Mouse (Mus musculus) hindbrain, embryonic 12.5 days (tissue): ENCODE data around the gene Sgf29. TPM values are rescaled to one million over a fixed set of nuclear protein-coding genes. Genes with fewer than 3 reads are reported as not detected.
"Not testable (repeated sequence)": the region's sequence is repeated elsewhere in the genome, so short reads cannot be mapped to it uniquely, and the experiment has no call there.

ENCODE experiments used
- ATAC-seq: fragments of 200-750 bp; cut with Nextera tagmentation; 2 replicates; pipeline ENCODE4 v1.8.0; 2017; ENCODE audit warnings: moderate TSS enrichment; ENCODE audit not compliant: low FRiP score
- H3K27ac ChIP-seq: fragments of 300-500 bp; sonication (generic); 2 replicates; pipeline ENCODE4 v1.5.1; 2016; ENCODE audit warnings: mild to moderate bottlenecking
- H3K27me3 ChIP-seq: fragments of 300-500 bp; sonication (generic); 2 replicates; pipeline ENCODE4 v1.6.1; 2016; ENCODE audit warnings: mild to moderate bottlenecking
- H3K36me3 ChIP-seq: fragments of 300-500 bp; sonication (generic); 2 replicates; pipeline ENCODE4 v1.6.1; 2016; ENCODE audit warnings: mild to moderate bottlenecking
- H3K4me1 ChIP-seq: fragments of 300-500 bp; sonication (generic); 2 replicates; pipeline ENCODE4 v1.6.1; 2016
- H3K4me2 ChIP-seq: fragments of 300-500 bp; sonication (generic); replicated peaks from 2 replicates; pipeline ENCODE4 v1.6.1; 2016; ENCODE audit warnings: mild to moderate bottlenecking
- H3K4me3 ChIP-seq: fragments of 300-500 bp; sonication (generic); 2 replicates; pipeline ENCODE4 v1.5.1; 2016; ENCODE audit warnings: mild to moderate bottlenecking
- H3K9ac ChIP-seq: fragments of 300-500 bp; sonication (generic); 2 replicates; pipeline ENCODE4 v1.6.1; 2016; ENCODE audit warnings: mild to moderate bottlenecking, moderate library complexity
- H3K9me3 ChIP-seq: fragments of 300-500 bp; sonication (generic); replicated peaks from 2 replicates; pipeline ENCODE4 v1.6.1; 2016; ENCODE audit warnings: mild to moderate bottlenecking
- WGBS: fragments of 180-500 bp; shearing (Covaris S2); methylation state at CpG from one replicate; pipeline ENCODE4 v1.1.7; 2016; 5-methylcytosine and 5-hydroxymethylcytosine counted together
- polyA plus RNA-seq: library from polyadenylated mRNA; unstranded; fragments of >200 nt; fragmentation: Nextera tagmentation; extraction: Ambion mirVana; gene quantifications from 2 replicates; pipeline ENCODE4 v1.2.1, GENCODE M21; 2016

The Sgf29 gene
- polyA plus RNA-seq, 1 experiment from 2014 or later: 40.6 TPM

- ATAC-seq: no peak
- no peaks in the 10 kb centered on the region for H3K27me3 ChIP-seq
- WGBS: 93% methylated on average over 8 of the region's 8 CpGs
Observed at GRCm38 (mm10) chr7:126675104-126675503, 26.0 kb downstream of the Sgf29 start.

GRCm38 (mm10) chr7:126676207-126676606, 27.1 kb downstream of the Sgf29 start, which contains the start of gene Sult1a1:
TSS of gene Sult1a1 (minus strand) at chr7:126676432.
- Histone ChIP-seq H3K4me3 (no peak within 1 kb of the TSS), H3K36me3 (peaks cover 33% of the 10 kb centered on the region), H3K9ac (no peak within 1 kb of the TSS), H3K4me2 (no peak within 1 kb of the TSS), H3K27ac (no peak within 1 kb of the TSS), H3K27me3 (no peaks in the 10 kb centered on the region), H3K9me3 (no peaks in the 10 kb centered on the region), H3K4me1 (no peaks in the 10 kb centered on the region)
- 86% methylated on average over 1 of the region's 1 CpGs for WGBS
- no peak for ATAC-seq

More at GRCm38 (mm10) chr7:126675104-126675503, 26.0 kb downstream of the Sgf29 start:
- no peaks in the 10 kb centered on the region for H3K9me3 ChIP-seq
- no peak overlapping the region for H3K4me2 ChIP-seq
- H3K4me1 ChIP-seq: no peaks in the 10 kb centered on the region
- no peak overlapping the region for H3K9ac ChIP-seq
- no peak overlapping the region for H3K27ac ChIP-seq
- H3K36me3 ChIP-seq: peaks cover 41% of the 10 kb centered on the region
- H3K4me3 ChIP-seq: no peak overlapping the region

GRCm38 (mm10) chr7:126676631-126677220, 27.6 kb downstream of the Sgf29 start:
- H3K27ac ChIP-seq: no peak overlapping the region
- H3K36me3 ChIP-seq: peaks cover 28% of the 10 kb centered on the region

GRCm38 (mm10) chr7:126678545-126679341, 29.6 kb downstream of the Sgf29 start:
- Histone ChIP-seq H3K27me3 (no peaks in the 10 kb centered on the region), H3K27ac (no peak overlapping the region), H3K9me3 (no peaks in the 10 kb centered on the region), H3K4me3 (no peak overlapping the region), H3K4me1 (no peaks in the 10 kb centered on the region), H3K9ac (no peak overlapping the region), H3K36me3 (peaks cover 10% of the 10 kb centered on the region; the same call in 1 of the 2 replicates), H3K4me2 (no peak overlapping the region)
- ATAC-seq: no peak
- WGBS: 82% methylated on average over 8 of the region's 8 CpGs

More at GRCm38 (mm10) chr7:126676631-126677220, 27.6 kb downstream of the Sgf29 start:
- Histone ChIP-seq H3K4me2 (no peak overlapping the region), H3K4me1 (no peaks in the 10 kb centered on the region), H3K27me3 (no peaks in the 10 kb centered on the region), H3K4me3 (no peak overlapping the region), H3K9ac (no peak overlapping the region), H3K9me3 (no peaks in the 10 kb centered on the region)
- no peak for ATAC-seq
- 86% methylated on average over 4 of the region's 4 CpGs for WGBS

- no peak overlapping the region for H3K4me3 ChIP-seq
- no peak overlapping the region for H3K27ac ChIP-seq
- no peaks in the 10 kb centered on the region for H3K27me3 ChIP-seq
- H3K36me3 ChIP-seq: peaks cover 10% of the 10 kb centered on the region; the same call in 1 of the 2 replicates
- ATAC-seq: no peak
- H3K4me2 ChIP-seq: no peak overlapping the region
- 93% methylated on average over 5 of the region's 5 CpGs for WGBS
- H3K4me1 ChIP-seq: no peaks in the 10 kb centered on the region
- H3K9ac ChIP-seq: no peak overlapping the region
- no peaks in the 10 kb centered on the region for H3K9me3 ChIP-seq
Observed at GRCm38 (mm10) chr7:126679683-126680082, 30.6 kb downstream of the Sgf29 start.

- Histone ChIP-seq H3K36me3 (peaks cover 5% of the 10 kb centered on the region; the same call in 1 of the 2 replicates), H3K9ac (no peak overlapping the region), H3K27me3 (no peaks in the 10 kb centered on the region), H3K4me2 (no peak overlapping the region), H3K27ac (no peak overlapping the region), H3K4me3 (no peak overlapping the region), H3K9me3 (no peaks in the 10 kb centered on the region), H3K4me1 (no peaks in the 10 kb centered on the region)
- 95% methylated on average over 5 of the region's 5 CpGs for WGBS
- ATAC-seq: no peak
Observed at GRCm38 (mm10) chr7:126681221-126681620, 32.1 kb downstream of the Sgf29 start.

- H3K36me3 ChIP-seq: peaks cover 26% of the 10 kb centered on the region
- H3K9me3 ChIP-seq, H3K27ac ChIP-seq, H3K4me2 ChIP-seq, H3K9ac ChIP-seq, H3K27me3 ChIP-seq, H3K4me3 ChIP-seq, H3K4me1 ChIP-seq, ATAC-seq: not testable (repeated sequence)
- 73% methylated on average over 4 of the region's 4 CpGs for WGBS
Observed at GRCm38 (mm10) chr7:126688156-126688555, 39.0 kb downstream of the Sgf29 start.

- peaks cover 26% of the 10 kb centered on the region for H3K36me3 ChIP-seq
- no peak overlapping the region for H3K4me3 ChIP-seq
- no peak overlapping the region for H3K4me2 ChIP-seq
- WGBS: 83% methylated on average over 3 of the region's 3 CpGs
- H3K27me3 ChIP-seq: no peaks in the 10 kb centered on the region
- H3K27ac ChIP-seq: no peak overlapping the region
- H3K9me3 ChIP-seq: no peaks in the 10 kb centered on the region
- peaks cover 5% of the 10 kb centered on the region for H3K4me1 ChIP-seq
- H3K9ac ChIP-seq: no peak overlapping the region
- ATAC-seq: no peak
Observed at GRCm38 (mm10) chr7:126689021-126689420, 39.9 kb downstream of the Sgf29 start.

GRCm38 (mm10) chr7:126690737-126691136, 41.6 kb downstream of the Sgf29 start:
- ATAC-seq: no peak
- Histone ChIP-seq H3K4me2 (no peak overlapping the region), H3K4me1 (peaks cover 11% of the 10 kb centered on the region), H3K4me3 (no peak overlapping the region), H3K27me3 (no peaks in the 10 kb centered on the region), H3K9me3 (no peaks in the 10 kb centered on the region), H3K9ac (no peak overlapping the region), H3K27ac (no peak overlapping the region), H3K36me3 (peaks cover 26% of the 10 kb centered on the region)
- WGBS: 88% methylated on average over 3 of the region's 3 CpGs

- H3K36me3 ChIP-seq: peaks cover 26% of the 10 kb centered on the region
- no peaks in the 10 kb centered on the region for H3K9me3 ChIP-seq
- H3K27me3 ChIP-seq: no peaks in the 10 kb centered on the region
- no peak overlapping the region for H3K4me3 ChIP-seq
- no peak for ATAC-seq
- no peak overlapping the region for H3K27ac ChIP-seq
- H3K9ac ChIP-seq: no peak overlapping the region
- 79% methylated on average over 5 of the region's 5 CpGs for WGBS
- peaks cover 15% of the 10 kb centered on the region for H3K4me1 ChIP-seq
- no peak overlapping the region for H3K4me2 ChIP-seq
Observed at GRCm38 (mm10) chr7:126691676-126692075, 42.6 kb downstream of the Sgf29 start.

- ATAC-seq: no peak
- Histone ChIP-seq H3K4me3 (no peak overlapping the region), H3K27ac (no peak overlapping the region), H3K4me2 (no peak overlapping the region), H3K9me3 (no peaks in the 10 kb centered on the region), H3K36me3 (peaks cover 26% of the 10 kb centered on the region), H3K9ac (no peak overlapping the region), H3K27me3 (no peaks in the 10 kb centered on the region), H3K4me1 (peaks cover 22% of the 10 kb centered on the region)
- WGBS: 95% methylated on average over 26 of the region's 26 CpGs
Observed at GRCm38 (mm10) chr7:126692426-126692825, 43.3 kb downstream of the Sgf29 start.

GRCm38 (mm10) chr7:126693256-126693655, 44.1 kb downstream of the Sgf29 start:
- peaks cover 31% of the 10 kb centered on the region for H3K36me3 ChIP-seq
- H3K27me3 ChIP-seq: no peaks in the 10 kb centered on the region
- H3K27ac ChIP-seq: no peak overlapping the region
- peaks cover 24% of the 10 kb centered on the region for H3K4me1 ChIP-seq
- H3K4me2 ChIP-seq: no peak overlapping the region
- WGBS: 43% methylated on average over 3 of the region's 3 CpGs
- ATAC-seq: no peak
- no peak overlapping the region for H3K9ac ChIP-seq
- H3K4me3 ChIP-seq: no peak overlapping the region
- no peaks in the 10 kb centered on the region for H3K9me3 ChIP-seq
